Mouse (Mus musculus): ENCODE measurements at regions not wholly inside any gene's neighbourhood (a gene's known extent, or its start where the extent isn't known, plus 50 kb on each side); places are given as distances from the start of the nearest gene placed in this dataset.
A peak's percentile ranks its signal among the peaks of the same experiment; 100 is the strongest.

DNA sequence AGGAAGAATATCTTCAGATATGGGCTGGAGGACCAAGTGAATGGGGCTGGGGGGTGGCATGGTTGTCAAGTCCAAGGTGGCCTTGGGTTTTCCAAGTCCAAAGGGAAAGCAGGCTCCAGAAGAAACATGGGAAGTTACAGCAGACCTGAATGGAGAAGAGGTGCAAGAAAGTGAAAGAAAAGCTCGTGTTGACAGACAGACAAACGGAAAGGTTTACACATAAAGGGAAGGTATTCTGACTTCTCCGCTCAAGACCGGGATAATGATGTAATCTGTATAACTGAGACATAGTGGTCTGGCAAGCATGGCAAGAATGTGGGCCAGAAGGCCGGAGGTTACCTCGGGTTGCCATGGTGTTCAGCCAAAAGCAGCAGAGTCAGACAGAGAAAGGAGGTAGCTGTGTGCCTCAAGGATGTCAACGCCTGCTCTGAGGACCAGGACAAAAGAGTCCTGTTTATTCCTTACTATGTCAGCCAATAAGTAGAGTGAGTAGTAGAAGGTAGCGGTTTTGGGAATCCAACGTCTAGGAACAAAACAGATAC lies 50.8 kb upstream of the Elk3 start:
- DNase-seq, result no peak

GRCm38 (mm10) chr10:93364108-93364793 lies 53.3 kb upstream of the Elk3 start:
- DNase-seq, result no peak

DNA sequence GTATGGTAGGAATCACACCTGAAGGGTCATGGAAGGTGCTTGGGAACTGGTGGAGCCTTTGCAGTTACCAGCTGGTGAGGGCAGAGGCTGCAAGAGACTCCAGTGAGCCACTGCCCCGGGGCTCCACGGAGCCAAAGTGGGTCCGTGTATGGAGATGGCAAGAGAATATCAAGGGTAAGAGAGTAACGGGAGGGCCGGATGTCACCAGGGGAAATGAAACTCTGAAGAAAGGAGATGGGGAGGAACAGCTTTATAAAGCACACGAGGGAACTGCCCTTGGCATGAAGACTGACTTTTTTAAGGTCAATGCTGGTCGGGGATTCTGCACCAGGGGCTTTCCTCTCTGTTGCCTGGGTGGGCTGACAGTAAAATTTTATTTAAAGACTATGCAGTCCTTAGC lies 53.9 kb upstream of the Elk3 start:
- no peak for DNase-seq

DNA sequence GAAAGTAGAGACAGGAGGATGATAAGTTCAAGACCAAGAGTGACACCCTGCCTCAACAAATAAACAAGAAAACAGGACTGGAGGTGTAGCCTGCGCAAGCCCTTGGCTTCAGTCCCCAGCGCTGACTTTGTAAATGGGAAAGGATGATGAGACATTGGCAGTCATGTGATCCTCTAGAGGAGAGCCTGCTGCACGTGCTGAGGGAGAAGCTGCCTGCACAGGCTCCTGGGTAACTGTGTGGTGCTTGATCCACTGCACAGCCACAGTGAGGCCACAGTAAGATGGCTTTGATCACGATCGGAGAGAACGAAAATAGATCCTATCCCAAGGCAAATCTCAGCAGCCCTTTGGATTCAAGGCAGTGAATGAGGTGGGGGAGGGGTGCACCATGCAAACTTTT lies 54.4 kb upstream of the Elk3 start:
- no peak for DNase-seq

- no peak for DNase-seq
Measured at GRCm38 (mm10) chr10:93365824-93366223, 54.9 kb upstream of the Elk3 start.

GRCm38 (mm10) chr10:93369737-93370136 lies 58.8 kb upstream of the Elk3 start:
- no peak for DNase-seq

GRCm38 (mm10) chr10:93370331-93370730 lies 59.4 kb upstream of the Elk3 start:
- DNase-seq, result no peak

GRCm38 (mm10) chr10:93372281-93372680 lies 61.3 kb upstream of the Elk3 start:
- no peak for DNase-seq

DNA sequence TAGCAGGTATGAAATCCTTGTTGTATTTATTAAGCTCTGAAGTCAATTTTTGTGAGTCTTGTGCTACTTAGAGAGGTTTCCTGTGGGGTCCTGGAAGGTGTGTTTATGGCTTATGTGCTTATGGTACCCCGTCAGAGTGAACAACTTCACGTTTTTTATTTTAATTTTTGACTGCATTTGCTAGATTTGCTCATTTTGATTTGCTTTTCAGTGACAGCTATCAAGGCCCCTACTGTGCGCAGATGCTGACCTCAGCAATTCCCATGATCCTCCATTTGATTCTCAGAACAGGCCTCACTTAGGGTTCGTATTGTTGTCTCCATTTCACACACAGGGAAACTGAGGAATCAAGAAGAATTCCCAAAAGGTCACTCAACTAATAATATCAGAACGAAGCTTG lies 62.3 kb upstream of the Elk3 start:
- no peak for DNase-seq

DNA sequence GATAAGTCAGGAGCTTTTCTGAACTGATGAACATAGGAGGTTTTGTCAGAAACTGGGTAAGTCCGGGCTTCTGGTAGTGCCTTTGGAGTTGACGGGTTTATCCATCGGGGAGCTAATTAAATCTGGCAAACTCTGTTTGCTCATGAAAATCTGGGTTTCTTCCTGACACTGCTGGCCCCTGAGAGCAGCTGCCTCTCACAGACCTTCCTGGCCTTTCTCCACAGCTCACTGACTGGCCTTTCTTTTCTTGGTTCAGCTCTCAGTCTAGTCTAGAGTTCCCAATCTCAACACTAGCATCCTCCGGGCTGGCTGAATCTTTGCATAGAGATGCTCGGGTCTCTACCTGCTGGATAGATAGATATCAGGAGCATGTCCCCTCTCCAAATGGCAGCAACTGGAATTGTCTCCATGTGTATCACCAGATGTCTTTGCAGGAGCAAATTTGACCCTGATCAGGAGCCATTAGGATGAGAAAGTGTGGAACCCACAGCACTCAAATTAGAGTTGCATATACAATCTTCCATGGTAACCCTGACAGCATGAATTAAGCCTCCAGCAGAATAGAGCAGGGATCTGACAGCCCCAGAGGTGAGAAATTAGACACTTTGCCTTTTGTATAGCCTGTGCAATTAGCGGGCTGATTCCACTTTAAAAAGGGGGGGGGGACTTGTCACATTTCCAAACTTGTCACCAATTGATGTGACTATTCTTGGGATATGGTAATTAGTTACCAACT lies 63.2 kb upstream of the Elk3 start:
- DNase-seq, result no peak

DNA sequence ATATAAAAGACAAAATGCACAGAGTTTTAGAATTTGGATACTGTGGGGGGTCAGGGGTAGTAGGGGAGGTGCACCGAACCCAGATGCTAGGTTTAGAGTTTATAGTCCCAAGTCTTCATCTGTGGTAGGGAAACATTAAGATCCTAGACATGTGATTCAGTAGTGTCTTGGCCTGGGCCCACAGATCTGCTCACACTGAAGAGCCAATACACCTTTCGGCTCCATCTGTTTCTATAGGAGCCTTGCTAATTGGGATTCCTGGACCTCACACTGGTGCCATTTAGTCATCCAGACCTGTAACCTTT lies 63.7 kb upstream of the Elk3 start:
- DNase-seq, result no peak

DNA sequence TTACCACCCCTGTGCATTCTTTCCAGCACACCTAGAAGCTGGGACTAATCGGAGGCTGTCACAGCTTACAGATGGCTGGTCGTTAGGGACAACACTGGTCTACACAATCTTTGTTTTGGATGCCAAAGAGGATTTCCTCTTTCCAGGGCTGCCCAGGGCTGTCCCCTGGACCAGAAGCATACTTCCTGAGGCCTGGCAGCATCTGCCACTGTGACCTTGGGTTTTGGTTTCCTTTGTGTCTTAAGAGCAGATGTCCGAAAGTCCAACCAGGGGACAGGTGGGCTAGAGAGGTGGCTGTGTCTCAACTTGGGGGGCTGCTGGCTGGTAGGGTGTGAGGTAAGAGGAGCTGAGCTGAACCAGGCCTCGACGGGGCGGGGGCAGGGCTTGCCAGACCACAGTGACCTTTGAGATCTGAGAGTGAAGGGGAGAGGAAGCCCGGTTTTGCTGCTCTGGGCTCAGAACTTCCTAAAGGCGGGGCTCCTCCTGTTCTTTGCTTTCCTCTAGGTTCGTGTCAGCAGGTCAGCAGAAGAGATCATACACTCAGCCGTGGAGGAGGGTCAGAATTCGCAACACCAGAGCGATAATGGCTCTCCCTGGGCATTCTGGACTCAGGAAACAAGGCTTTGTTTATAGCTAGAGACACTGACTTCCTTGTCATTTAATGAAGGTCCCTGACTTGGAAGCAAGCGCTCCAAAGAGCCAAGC lies 64.2 kb upstream of the Elk3 start:
- DNase-seq, result peak; percentile 32

DNA sequence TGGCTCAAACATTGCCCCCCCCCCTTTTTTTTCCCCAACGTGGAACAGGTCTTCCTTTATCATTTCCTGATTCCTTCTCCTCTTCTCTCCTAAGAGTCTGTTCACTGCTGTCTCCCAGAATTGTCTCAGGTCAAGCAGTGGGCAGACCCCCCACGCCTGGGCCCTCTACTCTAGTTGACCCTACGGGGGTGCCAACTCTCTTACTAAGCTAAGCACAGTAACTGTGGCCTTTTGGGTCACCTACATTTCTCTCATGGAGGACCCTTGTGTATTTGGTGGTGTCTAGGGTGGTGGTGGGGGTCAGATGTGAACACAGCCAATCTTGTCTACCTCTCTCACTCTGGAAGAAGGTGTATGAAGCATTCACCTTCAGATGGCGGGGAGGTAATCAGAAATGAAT lies 64.8 kb upstream of the Elk3 start:
- DNase-seq, result no peak

- no peak for DNase-seq
Measured at GRCm38 (mm10) chr10:93376457-93376941, 65.6 kb upstream of the Elk3 start.

DNA sequence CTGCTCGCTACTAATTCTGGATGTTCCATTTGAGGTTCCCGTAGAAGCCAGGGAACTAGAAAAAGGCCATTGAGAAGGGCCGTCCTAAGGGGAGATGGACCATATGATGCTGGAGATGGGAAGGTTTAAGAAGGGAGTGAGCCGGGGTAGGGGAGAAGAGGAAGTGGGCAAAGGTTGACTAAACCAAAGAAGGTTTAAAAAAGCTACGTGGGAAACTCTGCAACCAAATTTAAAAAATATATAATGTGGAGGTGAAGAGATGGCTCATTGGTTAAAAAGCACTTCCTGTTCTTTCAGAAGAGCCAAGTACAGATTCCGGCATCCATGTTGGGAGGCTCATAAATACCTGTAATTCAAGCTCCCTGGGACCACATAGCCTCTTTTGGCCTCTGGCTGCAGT lies 63.9 kb upstream of the Lta4h start:
- DNase-seq, result no peak

GRCm38 (mm10) chr10:93391296-93391695 lies 61.9 kb upstream of the Lta4h start:
- no peak for DNase-seq

GRCm38 (mm10) chr10:93393902-93394301 lies 59.3 kb upstream of the Lta4h start:
- no peak for DNase-seq

DNA sequence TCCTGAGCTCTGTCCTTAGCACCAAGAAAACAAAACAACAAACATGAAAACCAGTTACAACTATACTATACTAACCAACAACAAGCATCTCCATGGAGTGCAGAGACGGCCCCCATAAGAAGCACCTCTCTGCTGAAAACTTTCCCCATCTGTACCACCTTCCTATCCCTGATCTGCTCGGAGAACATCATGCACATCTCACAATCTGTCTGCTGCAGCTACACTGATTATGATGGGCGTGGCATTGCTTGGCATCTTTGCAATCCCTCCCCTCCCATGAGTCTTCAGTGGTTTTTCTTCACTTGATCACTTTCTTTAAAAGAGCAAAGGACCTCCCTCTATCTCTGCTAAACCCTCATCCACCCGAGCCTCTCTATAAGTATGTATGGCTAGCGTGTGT lies 55.5 kb upstream of the Lta4h start:
- DNase-seq, result no peak

DNA sequence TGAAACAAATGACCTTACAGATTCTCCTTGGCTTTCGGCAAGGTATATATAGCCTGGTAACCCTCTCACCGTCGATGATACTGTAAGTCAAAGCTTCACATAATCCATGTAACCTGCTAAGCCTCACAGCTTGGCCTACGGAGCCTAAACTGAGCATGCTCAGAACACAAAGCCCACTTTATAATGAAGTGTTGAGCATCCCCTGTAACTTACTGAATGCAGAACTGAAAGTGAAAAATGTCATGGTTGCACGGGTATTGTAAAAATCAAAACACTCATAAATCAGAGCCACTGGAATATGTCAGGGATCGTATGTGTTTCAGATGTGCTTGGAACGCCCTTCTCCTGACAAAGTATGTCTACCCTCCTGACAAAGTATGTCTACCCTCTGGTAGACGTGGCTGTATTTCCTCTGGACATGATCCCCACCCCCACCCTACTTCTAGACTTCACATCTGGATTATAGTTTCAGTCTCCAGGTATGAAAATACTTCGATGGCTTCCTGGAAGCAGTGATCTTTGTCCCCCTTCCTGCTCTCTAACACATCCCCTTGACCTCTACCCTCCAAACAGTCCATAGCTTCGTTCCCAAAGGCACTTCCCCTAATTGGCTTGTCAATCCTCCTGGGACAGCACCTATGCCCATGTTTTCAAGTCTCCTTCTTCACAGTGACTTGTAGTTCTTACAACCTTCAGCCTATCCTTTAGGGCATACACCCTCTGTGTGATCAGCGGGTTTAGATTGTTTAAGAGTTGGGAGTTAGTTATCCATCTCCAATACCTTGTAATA lies 54.5 kb upstream of the Lta4h start:
- DNase-seq, result no peak

DNA sequence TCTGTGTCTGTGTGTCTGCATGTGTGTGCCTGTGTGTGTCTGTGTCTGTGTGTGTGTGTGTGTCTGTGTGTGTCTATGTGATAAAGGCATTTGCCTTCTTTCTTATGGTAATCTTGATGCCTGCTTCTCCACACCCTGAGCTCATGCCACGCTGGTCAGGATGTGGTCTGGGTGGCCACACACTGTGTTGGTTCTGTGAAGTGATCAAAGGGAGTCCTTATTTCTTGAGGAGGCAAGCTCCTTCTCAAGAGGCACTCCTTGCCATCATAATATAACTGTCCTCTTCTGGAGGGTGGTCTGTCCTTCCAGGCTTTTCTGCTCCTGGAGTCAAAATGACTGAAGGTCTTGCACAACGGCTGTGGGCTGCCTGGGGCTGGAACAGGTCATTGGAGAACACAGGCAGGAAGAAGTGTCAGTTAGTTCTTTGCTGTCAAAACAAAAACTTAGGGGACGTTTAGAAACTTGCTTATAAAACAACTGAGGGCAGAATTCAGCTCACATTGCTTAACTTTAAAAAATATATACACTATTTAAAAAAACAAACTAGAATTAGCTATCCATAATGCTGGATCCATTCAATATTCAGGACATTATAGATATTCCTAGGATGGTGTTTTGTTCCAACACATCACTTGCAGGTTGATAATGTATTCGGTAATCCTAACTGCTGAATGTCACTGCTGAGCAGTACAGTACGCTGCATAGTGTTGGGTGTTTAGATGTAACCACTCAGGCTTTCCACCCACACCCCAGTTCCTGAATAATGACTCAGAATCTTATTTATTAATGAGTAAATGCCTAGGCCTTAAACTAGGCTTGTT lies 50.3 kb upstream of the Lta4h start:
- DNase-seq, result no peak

All from thymus, postnatal 14 days (tissue).